Mouse (Mus musculus): ENCODE data around the gene Aldh1a2. TPM values are rescaled to one million over a fixed set of nuclear protein-coding genes. Genes with fewer than 3 reads are reported as not detected.

Gene Aldh1a2
- polyA plus RNA-seq, 1 experiment from 2014 or later = 0.63 TPM

DNA sequence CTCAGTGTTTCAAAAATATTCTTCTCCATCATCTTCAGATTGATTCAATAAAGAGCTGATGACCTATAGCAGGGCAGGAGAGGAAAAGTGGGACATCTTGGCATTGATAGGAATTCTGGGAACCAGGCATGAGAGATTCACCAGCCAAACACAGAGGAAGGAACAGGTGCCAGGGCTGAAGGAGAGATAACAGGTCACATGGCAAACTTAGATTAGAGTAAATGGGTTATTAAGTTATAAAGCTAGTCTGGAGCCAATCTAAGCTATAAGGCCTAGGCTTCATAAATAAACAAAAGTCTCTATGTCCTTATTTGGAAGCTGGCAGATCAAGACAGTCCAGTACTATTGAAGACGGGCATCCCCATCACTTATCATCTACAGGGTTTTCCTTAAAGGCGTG lies 29.8 kb upstream of the Aldh1a2 start:
- WGBS (ENCODE audit: insufficient replicate concordance) = 65% methylated on average over 2 of the region's 2 CpGs
- ATAC-seq (peak; percentile 26; the same call in 1 of the 2 replicates), DNase-seq (no peak)
- Histone ChIP-seq H3K27me3 (ENCODE audit: insufficient read depth, low read length) (no peaks in the 10 kb centered on the region), H3K4me1 (ENCODE audit: insufficient read depth) (peaks cover 25% of the 10 kb centered on the region), H3K4me3 (ENCODE audit: low read depth, low read length) (no peak overlapping the region), H3K4me2 (ENCODE audit: low read depth, low read length) (no peak overlapping the region), H3K27ac (ENCODE audit: low read depth) (no peak overlapping the region), H3K36me3 (replicated peaks; ENCODE audit: insufficient read depth, low read length) (no peaks in the 10 kb centered on the region), H3K9ac (replicated peaks) (no peak overlapping the region), H3K9me3 (ENCODE audit: low read length) (no peaks in the 10 kb centered on the region)
- TF ChIP-seq CTCF (IDR thresholded peaks at IDR 0.05; ENCODE audit: low read depth) (no peak), EP300 (IDR thresholded peaks at IDR 0.05; ENCODE audit: low read depth) (peak; percentile 84)

- TF ChIP-seq CTCF (IDR thresholded peaks at IDR 0.05; ENCODE audit: low read depth) = no peak
- TF ChIP-seq EP300 (IDR thresholded peaks at IDR 0.05; ENCODE audit: low read depth) = no peak
Observed at GRCm38 (mm10) chr9:71187396-71187795, 28.2 kb upstream of the Aldh1a2 start.

DNA sequence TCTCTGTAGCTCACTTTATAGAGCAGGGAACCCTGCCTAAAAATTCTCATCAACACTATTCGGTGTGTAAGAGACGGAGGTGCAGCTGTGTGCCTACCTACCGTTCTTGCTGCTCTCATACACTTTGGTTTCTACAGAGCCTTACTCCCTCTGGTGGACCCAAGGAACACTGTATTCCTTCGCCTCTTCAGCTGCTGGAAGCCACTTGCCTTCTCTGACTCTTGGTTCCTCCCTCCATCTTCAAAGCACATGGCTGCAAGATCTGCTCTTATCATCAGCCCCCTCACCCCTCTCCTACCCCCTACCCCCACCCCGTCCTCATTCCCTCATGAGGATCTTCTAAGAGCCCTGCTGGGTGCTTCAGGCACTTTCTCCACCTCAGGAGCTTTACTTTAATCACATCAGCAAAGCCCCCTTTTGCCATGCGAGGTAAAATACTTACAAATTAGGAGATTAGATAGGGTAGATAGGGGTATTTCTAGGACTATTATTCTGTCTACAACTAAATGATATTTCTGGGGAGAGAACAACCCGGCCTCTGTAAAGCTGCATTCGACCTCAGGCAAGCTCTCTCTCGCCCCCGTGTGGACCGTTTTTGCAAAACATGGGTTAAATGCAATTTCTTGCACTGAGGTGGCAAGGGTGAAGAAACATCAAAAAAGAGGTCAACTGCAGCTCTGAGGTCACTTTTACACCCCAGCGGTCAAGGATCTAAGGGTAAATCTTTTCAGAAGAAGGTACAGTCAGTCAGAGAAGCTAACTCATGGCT lies 26.8 kb upstream of the Aldh1a2 start:
- TF ChIP-seq CTCF (IDR thresholded peaks at IDR 0.05; ENCODE audit: low read depth) (peak; percentile 96), EP300 (IDR thresholded peaks at IDR 0.05; ENCODE audit: low read depth) (no peak)
- H3K4me3 ChIP-seq (ENCODE audit: low read depth, low read length) = no peak overlapping the region
- no peaks in the 10 kb centered on the region for H3K27me3 ChIP-seq (ENCODE audit: insufficient read depth, low read length)
- no peaks in the 10 kb centered on the region for H3K9me3 ChIP-seq (ENCODE audit: low read length)
- WGBS (ENCODE audit: insufficient replicate concordance) = 5% methylated on average over 12 of the region's 12 CpGs
- peak; percentile 88 for DNase-seq
- peaks cover 25% of the 10 kb centered on the region for H3K4me1 ChIP-seq (ENCODE audit: insufficient read depth)
- no peaks in the 10 kb centered on the region for H3K36me3 ChIP-seq (replicated peaks; ENCODE audit: insufficient read depth, low read length)
- peak; percentile 98 for ATAC-seq
- H3K9ac ChIP-seq (replicated peaks) = peak overlapping the region; percentile 2; the same call in 1 of the 2 replicates
- peak overlapping the region; percentile 34; the same call in 1 of the 2 replicates for H3K27ac ChIP-seq (ENCODE audit: low read depth)
- H3K4me2 ChIP-seq (ENCODE audit: low read depth, low read length) = peak overlapping the region; percentile 71

More at GRCm38 (mm10) chr9:71187396-71187795, 28.2 kb upstream of the Aldh1a2 start:
- Histone ChIP-seq H3K4me2 (ENCODE audit: low read depth, low read length) (no peak overlapping the region), H3K4me1 (ENCODE audit: insufficient read depth) (peaks cover 25% of the 10 kb centered on the region), H3K4me3 (ENCODE audit: low read depth, low read length) (no peak overlapping the region), H3K27ac (ENCODE audit: low read depth) (no peak overlapping the region), H3K27me3 (ENCODE audit: insufficient read depth, low read length) (no peaks in the 10 kb centered on the region), H3K9me3 (ENCODE audit: low read length) (no peaks in the 10 kb centered on the region), H3K9ac (replicated peaks) (no peak overlapping the region), H3K36me3 (replicated peaks; ENCODE audit: insufficient read depth, low read length) (no peaks in the 10 kb centered on the region)
- DNase-seq = no peak
- WGBS (ENCODE audit: insufficient replicate concordance) = 49% methylated on average over 7 of the region's 7 CpGs
- no peak for ATAC-seq

GRCm38 (mm10) chr9:71198826-71199225 lies 16.8 kb upstream of the Aldh1a2 start:
- no peak overlapping the region for H3K4me3 ChIP-seq (ENCODE audit: low read depth, low read length)
- H3K27me3 ChIP-seq (ENCODE audit: insufficient read depth, low read length) = no peaks in the 10 kb centered on the region
- no peak overlapping the region for H3K4me2 ChIP-seq (ENCODE audit: low read depth, low read length)
- H3K36me3 ChIP-seq (replicated peaks; ENCODE audit: insufficient read depth, low read length) = no peaks in the 10 kb centered on the region
- ATAC-seq (no peak), DNase-seq (no peak)
- H3K9ac ChIP-seq (replicated peaks) = no peak overlapping the region
- H3K27ac ChIP-seq (ENCODE audit: low read depth) = no peak overlapping the region
- 52% methylated on average over 5 of the region's 5 CpGs for WGBS (ENCODE audit: insufficient replicate concordance)
- TF ChIP-seq EP300 (IDR thresholded peaks at IDR 0.05; ENCODE audit: low read depth) = no peak
- TF ChIP-seq CTCF (IDR thresholded peaks at IDR 0.05; ENCODE audit: low read depth) = no peak
- H3K4me1 ChIP-seq (ENCODE audit: insufficient read depth) = no peaks in the 10 kb centered on the region
- no peaks in the 10 kb centered on the region for H3K9me3 ChIP-seq (ENCODE audit: low read length)

- no peak for ATAC-seq
- no peak overlapping the region for H3K4me2 ChIP-seq (ENCODE audit: low read depth, low read length)
- no peak for DNase-seq
- no peaks in the 10 kb centered on the region for H3K36me3 ChIP-seq (replicated peaks; ENCODE audit: insufficient read depth, low read length)
- no peak overlapping the region for H3K9ac ChIP-seq (replicated peaks)
- H3K9me3 ChIP-seq (ENCODE audit: low read length) = no peaks in the 10 kb centered on the region
- no peaks in the 10 kb centered on the region for H3K27me3 ChIP-seq (ENCODE audit: insufficient read depth, low read length)
- 68% methylated on average over 4 of the region's 4 CpGs for WGBS (ENCODE audit: insufficient replicate concordance)
- H3K4me3 ChIP-seq (ENCODE audit: low read depth, low read length) = no peak overlapping the region
- no peak overlapping the region for H3K27ac ChIP-seq (ENCODE audit: low read depth)
- no peaks in the 10 kb centered on the region for H3K4me1 ChIP-seq (ENCODE audit: insufficient read depth)
- no peak for TF ChIP-seq EP300 (IDR thresholded peaks at IDR 0.05; ENCODE audit: low read depth)
- TF ChIP-seq CTCF (IDR thresholded peaks at IDR 0.05; ENCODE audit: low read depth) = no peak
Observed at GRCm38 (mm10) chr9:71202265-71202664, 13.3 kb upstream of the Aldh1a2 start.

GRCm38 (mm10) chr9:71209299-71209698 lies 6.3 kb upstream of the Aldh1a2 start:
- Histone ChIP-seq H3K36me3 (replicated peaks; ENCODE audit: insufficient read depth, low read length) (no peaks in the 10 kb centered on the region), H3K27me3 (ENCODE audit: insufficient read depth, low read length) (peaks cover 18% of the 10 kb centered on the region), H3K4me3 (ENCODE audit: low read depth, low read length) (no peak overlapping the region), H3K9me3 (ENCODE audit: low read length) (no peaks in the 10 kb centered on the region), H3K9ac (replicated peaks) (no peak overlapping the region), H3K27ac (ENCODE audit: low read depth) (no peak overlapping the region), H3K4me1 (ENCODE audit: insufficient read depth) (no peaks in the 10 kb centered on the region), H3K4me2 (ENCODE audit: low read depth, low read length) (no peak overlapping the region)
- DNase-seq (no peak), ATAC-seq (no peak)
- WGBS (ENCODE audit: insufficient replicate concordance) = 59% methylated on average over 3 of the region's 3 CpGs
- TF ChIP-seq EP300 (IDR thresholded peaks at IDR 0.05; ENCODE audit: low read depth) (no peak), CTCF (IDR thresholded peaks at IDR 0.05; ENCODE audit: low read depth) (no peak)
